Comparison of ENCODE assay signal across 8 mouse cellular contexts in the genomic region with DNA sequence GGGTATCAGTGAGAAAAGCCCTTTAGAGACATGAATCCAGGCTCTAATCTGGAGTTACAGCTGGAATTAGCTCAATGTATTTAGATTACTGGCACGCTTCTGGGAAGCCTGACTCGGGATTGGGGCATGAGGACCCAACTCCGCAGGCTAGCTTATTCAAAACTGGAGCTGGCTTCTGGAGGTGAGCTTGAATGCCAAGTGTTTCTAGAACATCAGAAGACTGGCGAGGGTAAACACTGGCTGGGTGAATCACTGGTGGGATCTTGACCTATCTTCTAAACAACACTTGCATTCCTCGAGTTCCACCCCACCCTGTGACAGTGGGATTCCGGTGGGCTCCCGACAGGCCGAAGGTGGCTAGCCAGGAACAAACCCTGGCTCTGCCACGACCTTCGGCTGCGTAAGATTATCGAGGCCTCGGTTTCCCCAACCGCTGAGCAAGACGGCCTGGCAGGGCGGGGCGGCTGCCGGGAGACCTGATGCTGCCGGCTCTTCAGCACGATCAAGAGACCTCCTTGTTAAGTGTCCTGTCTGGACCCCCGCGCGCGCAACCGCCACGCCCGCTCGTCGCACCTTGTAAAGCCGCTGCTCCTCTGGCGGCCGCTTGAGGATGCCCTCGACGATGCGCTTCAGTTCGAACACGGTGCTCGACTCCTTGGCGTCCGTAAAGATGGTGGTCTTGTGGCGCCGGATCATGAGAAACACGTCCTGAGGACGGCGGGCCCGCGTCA. TPM values are rescaled to one million over a fixed set of nuclear protein-coding genes. Genes with fewer than 3 reads are reported as not detected.
A peak's percentile ranks its signal among the peaks of the same experiment; 100 is the strongest.
DNase-seq lines count a peak whose midpoint lies in the region; ATAC-seq and TF ChIP-seq lines count a peak whose summit lies in the region.
"Had no signal": no experiment of that assay in that cellular context is flagged by ENCODE, and none has a peak within 500 bp of the region (broad histone marks: within the 10 kb centered on the region; RNA-seq: fewer than 3 reads in every experiment).

No protein-coding gene starts in this region.

- no peaks in the 10 kb centered on the region for H3K9me3 ChIP-seq in G1E (replicated peaks)
- H3K9me3 ChIP-seq in forebrain, embryonic 13.5 days (replicated peaks), result no peaks in the 10 kb centered on the region
- H3K9me3 ChIP-seq in hindbrain, embryonic 12.5 days (replicated peaks), result no peaks in the 10 kb centered on the region
- no peaks in the 10 kb centered on the region for H3K9me3 ChIP-seq in megakaryocyte, embryonic 14.5 days

- peak overlapping the region; percentile 88 for H3K4me3 ChIP-seq in G1E (ENCODE audit: low read depth, low read length)
- peak overlapping the region; percentile 92 for H3K4me3 ChIP-seq in forebrain, embryonic 13.5 days
- H3K4me3 ChIP-seq in hindbrain, embryonic 12.5 days, result peak overlapping the region; percentile 80
- peak overlapping the region; percentile 96 for H3K4me3 ChIP-seq in megakaryocyte, embryonic 14.5 days (replicated peaks)

- under 1% methylated on average over 46 of the region's 47 CpGs for WGBS in forebrain, embryonic 13.5 days
- under 1% methylated on average over 47 of the region's 47 CpGs for WGBS in hindbrain, embryonic 12.5 days

- no peak for DNase-seq in G1E (ENCODE audit: low spot score)
- peak; percentile 45 for DNase-seq in brain, adult 2 months (ENCODE audit: low read depth, low spot score)
- DNase-seq in left cerebral cortex, postnatal 14 days (ENCODE audit: low spot score in 2 of 2), result peak; percentile 47 to 54
- peak; percentile 30 for DNase-seq in skeletal muscle tissue, adult 2 months (ENCODE audit: low read depth, low spot score)

- H3K36me3 ChIP-seq in G1E (replicated peaks), result peaks cover 41% of the 10 kb centered on the region
- H3K36me3 ChIP-seq in forebrain, embryonic 13.5 days (ENCODE audit: poor library complexity, severe bottlenecking), result peaks cover 39% of the 10 kb centered on the region
- H3K36me3 ChIP-seq in hindbrain, embryonic 12.5 days, result peaks cover 39% of the 10 kb centered on the region
- peaks cover 40% of the 10 kb centered on the region for H3K36me3 ChIP-seq in megakaryocyte, embryonic 14.5 days (replicated peaks; ENCODE audit: low read length)

- intact Hi-C loops in left cerebral cortex, postnatal 14 days (cut with DNase I), result no loop called here

- TF ChIP-seq CTCF in G1E (IDR thresholded peaks at IDR 0.05; ENCODE audit: low read depth, low read length), result no peak

- H3K4me1 ChIP-seq in G1E (ENCODE audit: insufficient read depth, low read depth, low read length), result peaks cover 46% of the 10 kb centered on the region
- H3K4me1 ChIP-seq in forebrain, embryonic 13.5 days, result peaks cover 24% of the 10 kb centered on the region
- H3K4me1 ChIP-seq in hindbrain, embryonic 12.5 days, result peaks cover 19% of the 10 kb centered on the region
- H3K4me1 ChIP-seq in megakaryocyte, embryonic 14.5 days, result peaks cover 35% of the 10 kb centered on the region

- peaks cover 5% of the 10 kb centered on the region; the same call in 1 of the 2 replicates for H3K27me3 ChIP-seq in G1E (ENCODE audit: insufficient read depth, low read length)
- peaks cover 25% of the 10 kb centered on the region for H3K27me3 ChIP-seq in forebrain, embryonic 13.5 days
- H3K27me3 ChIP-seq in hindbrain, embryonic 12.5 days, result peaks cover 23% of the 10 kb centered on the region
- peaks cover 8% of the 10 kb centered on the region for H3K27me3 ChIP-seq in megakaryocyte, embryonic 14.5 days (replicated peaks)

- peak overlapping the region; percentile 95 for H3K27ac ChIP-seq in forebrain, embryonic 13.5 days
- H3K27ac ChIP-seq in hindbrain, embryonic 12.5 days, result peak overlapping the region; percentile 97

- ATAC-seq in G1E (ENCODE audit: extremely low read depth, insufficient number of reproducible peaks, low FRiP score, poor library complexity, severe bottlenecking), result no peak
- peak; percentile 80 for ATAC-seq in forebrain, embryonic 13.5 days
- peak; percentile 79 for ATAC-seq in hindbrain, embryonic 12.5 days (ENCODE audit: low FRiP score)

- peak overlapping the region; percentile 91 for H3K9ac ChIP-seq in forebrain, embryonic 13.5 days
- H3K9ac ChIP-seq in hindbrain, embryonic 12.5 days, result peak overlapping the region; percentile 86

- H3K4me2 ChIP-seq in forebrain, embryonic 13.5 days, result peak overlapping the region; percentile 87
- H3K4me2 ChIP-seq in hindbrain, embryonic 12.5 days (replicated peaks), result peak overlapping the region; percentile 82

RNA-seq across cellular contexts. Expression of a gene that starts 0.5 kb away (rescaled TPM):
- total RNA-seq in G1E (2014; fragmentation: Nextera tagmentation) (452 and 468 TPM in 2 replicates), G1E (2017) (171 and 225 TPM in 2 replicates)
- polyA plus RNA-seq in G1E (2012), result 658 and 984 TPM in 2 replicates
- 1,249 and 1,327 TPM in 2 replicates for polyA plus RNA-seq in forebrain, embryonic 13.5 days (2015; fragmentation: Nextera tagmentation; extraction: Ambion mirVana)
- 1,047 and 1,117 TPM in 2 replicates for polyA plus RNA-seq in hindbrain, embryonic 12.5 days (2016; fragmentation: Nextera tagmentation; extraction: Ambion mirVana)
- total RNA-seq in left cerebral cortex, postnatal 14 days (2021), result 100 to 1,000 TPM; 334 to 397 TPM
- 484 and 719 TPM in 2 replicates for polyA plus RNA-seq in megakaryocyte, embryonic 14.5 days (2012; ENCODE audit: insufficient read depth, low replicate concordance)

RNA-seq across cellular contexts. Expression of a gene that starts 7.4 kb away (rescaled TPM):
- total RNA-seq in G1E (2014; fragmentation: Nextera tagmentation), result not detected in 2 replicates
- 0.11 TPM in 1 of 2 replicates, not detected in the other for total RNA-seq in G1E (2017)
- polyA plus RNA-seq in G1E (2012), result not detected in 2 replicates
- polyA plus RNA-seq in forebrain, embryonic 13.5 days (2015; fragmentation: Nextera tagmentation; extraction: Ambion mirVana), result not detected in 2 replicates
- polyA plus RNA-seq in hindbrain, embryonic 12.5 days (2016; fragmentation: Nextera tagmentation; extraction: Ambion mirVana), result 0.26 TPM in 1 of 2 replicates, not detected in the other
- not detected for total RNA-seq in left cerebral cortex, postnatal 14 days (2021)
- polyA plus RNA-seq in megakaryocyte, embryonic 14.5 days (2012; ENCODE audit: insufficient read depth, low replicate concordance), result not detected in 2 replicates

RNA-seq across cellular contexts. Expression of a gene that starts 15.2 kb away (rescaled TPM):
- total RNA-seq in G1E (2014; fragmentation: Nextera tagmentation) (not detected in 2 replicates), G1E (2017) (0.05 TPM in 1 of 2 replicates, not detected in the other)
- polyA plus RNA-seq in G1E (2012), result not detected in 2 replicates
- not detected in 2 replicates for polyA plus RNA-seq in forebrain, embryonic 13.5 days (2015; fragmentation: Nextera tagmentation; extraction: Ambion mirVana)
- not detected in 2 replicates for polyA plus RNA-seq in hindbrain, embryonic 12.5 days (2016; fragmentation: Nextera tagmentation; extraction: Ambion mirVana)
- total RNA-seq in left cerebral cortex, postnatal 14 days (2021), result 1 to 10 TPM in 1 of 2 experiments, not detected in 1; 1.1 TPM
- polyA plus RNA-seq in megakaryocyte, embryonic 14.5 days (2012; ENCODE audit: insufficient read depth, low replicate concordance), result not detected in 2 replicates
- total RNA-seq: layer of hippocampus, adult 8-10 months had no signal

RNA-seq across cellular contexts. Expression of a gene that starts 15.5 kb away (rescaled TPM):
- not detected in 2 replicates for total RNA-seq in G1E (2014; fragmentation: Nextera tagmentation)
- total RNA-seq in G1E (2017), result not detected in 2 replicates
- not detected in 2 replicates for polyA plus RNA-seq in G1E (2012)
- 1.2 and 1.3 TPM in 2 replicates for polyA plus RNA-seq in forebrain, embryonic 13.5 days (2015; fragmentation: Nextera tagmentation; extraction: Ambion mirVana)
- 0.72 and 1.3 TPM in 2 replicates for polyA plus RNA-seq in hindbrain, embryonic 12.5 days (2016; fragmentation: Nextera tagmentation; extraction: Ambion mirVana)
- total RNA-seq in left cerebral cortex, postnatal 14 days (2021), result 1 to 10 TPM; 1.9 to 2.2 TPM
- polyA plus RNA-seq in megakaryocyte, embryonic 14.5 days (2012; ENCODE audit: insufficient read depth, low replicate concordance), result 0.28 TPM in 1 of 2 replicates, not detected in the other

RNA-seq across cellular contexts. Expression of a gene that starts 38.1 kb away (rescaled TPM):
- 1,039 and 1,150 TPM in 2 replicates for total RNA-seq in G1E (2014; fragmentation: Nextera tagmentation)
- 66.6 and 86.7 TPM in 2 replicates for total RNA-seq in G1E (2017)
- 141 and 329 TPM in 2 replicates for polyA plus RNA-seq in G1E (2012)
- polyA plus RNA-seq in forebrain, embryonic 13.5 days (2015; fragmentation: Nextera tagmentation; extraction: Ambion mirVana), result 605 and 611 TPM in 2 replicates
- polyA plus RNA-seq in hindbrain, embryonic 12.5 days (2016; fragmentation: Nextera tagmentation; extraction: Ambion mirVana), result 670 and 682 TPM in 2 replicates
- total RNA-seq in left cerebral cortex, postnatal 14 days (2021), result 100 to 1,000 TPM; 573 to 599 TPM
- 117 and 357 TPM in 2 replicates for polyA plus RNA-seq in megakaryocyte, embryonic 14.5 days (2012; ENCODE audit: insufficient read depth, low replicate concordance)
